Mouse (Mus musculus): ENCODE data around the gene Stoml1. TPM values are rescaled to one million over a fixed set of nuclear protein-coding genes. Genes with fewer than 3 reads are reported as not detected.
A peak's percentile ranks its signal among the peaks of the same experiment; 100 is the strongest.

Gene Stoml1
- total RNA-seq, 1 experiment = 51.7 TPM

DNA sequence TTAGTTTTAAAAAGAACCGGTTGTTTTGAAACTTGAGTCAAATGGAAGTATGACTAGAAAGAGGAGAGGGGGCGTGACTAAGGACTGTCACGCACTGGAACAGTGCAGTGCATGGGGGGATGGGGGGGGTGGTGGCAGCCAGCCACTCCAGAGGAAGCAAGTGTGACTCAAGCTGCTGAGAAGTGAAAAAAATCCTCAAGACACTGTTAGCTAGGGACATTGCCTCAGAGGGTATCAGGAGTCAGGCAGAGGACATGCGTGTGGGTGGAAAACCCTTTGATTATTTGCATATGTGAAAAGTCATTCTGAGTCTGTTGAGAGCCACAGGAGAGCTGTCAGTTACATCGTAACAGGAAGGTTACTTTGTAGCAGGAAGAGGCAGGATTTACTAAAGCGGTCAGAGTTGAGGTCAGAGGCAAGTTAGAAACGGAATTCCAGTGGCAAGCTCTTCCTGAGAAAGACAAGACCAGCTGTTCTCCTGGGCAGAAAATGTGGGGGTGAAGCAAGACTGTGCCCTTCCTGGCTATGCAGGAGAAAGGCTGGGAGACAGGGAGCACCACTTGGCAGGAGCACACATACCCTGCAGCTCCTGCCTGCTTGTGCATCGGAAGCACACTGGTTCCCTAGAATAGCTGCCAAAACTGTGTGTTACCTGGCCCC lies 22.3 kb downstream of the Stoml1 start:
- peak overlapping the region; percentile 3 to 64; a peak in 3 of 4 replicates for H3K4me3 ChIP-seq (ENCODE audit: insufficient read depth in 1 of 2, low read depth in 1 of 2, low read length in 2 of 2, poor library complexity in 1 of 2, severe bottlenecking in 1 of 2)

DNA sequence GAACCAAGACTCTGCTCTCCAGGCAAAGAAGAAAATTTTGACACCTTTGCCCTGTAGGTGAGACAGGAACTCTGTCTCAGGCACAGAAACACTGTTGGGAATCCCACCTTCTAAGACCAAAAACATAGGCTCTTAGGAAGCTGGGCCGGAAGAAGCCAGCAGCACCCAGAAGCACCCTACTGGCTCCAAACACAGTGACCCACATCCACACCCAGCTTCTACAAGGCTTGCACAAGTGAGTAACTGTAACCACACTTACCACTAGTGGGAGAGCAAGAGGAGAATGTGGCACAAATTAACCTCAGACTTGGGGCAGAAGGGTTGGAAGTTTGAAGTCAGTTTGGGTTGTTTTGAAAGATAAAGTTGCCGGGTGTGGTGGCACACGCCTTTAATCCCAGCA lies 22.8 kb downstream of the Stoml1 start:
- in situ Hi-C loops (cut with MboI; ENCODE audit: low sequenced_read_pairs in 2 of 2, unreplicated experiment in 2 of 2) = no loop called here
- peaks cover 10 to 19% of the 10 kb centered on the region in 2 experiments; a peak in 3 of 4 replicates for H3K4me1 ChIP-seq (ENCODE audit: control insufficient read depth in 2 of 2, insufficient read depth in 2 of 2, low read length in 2 of 2, poor library complexity in 1 of 2)
- H3K36me3 ChIP-seq (ENCODE audit: control insufficient read depth, insufficient read depth, low read length, poor library complexity, severe bottlenecking) = no peaks in the 10 kb centered on the region
- H3K9me3 ChIP-seq (ENCODE audit: control insufficient read depth, insufficient read depth, low read depth, low read length) = no peaks in the 10 kb centered on the region
- H3K4me3 ChIP-seq (ENCODE audit: insufficient read depth in 1 of 2, low read depth in 1 of 2, low read length in 2 of 2, poor library complexity in 1 of 2, severe bottlenecking in 1 of 2) = peak overlapping the region; percentile 3 to 64; a peak in 3 of 4 replicates
- H3K27ac ChIP-seq (ENCODE audit: insufficient read depth, low read depth, low read length, poor library complexity, severe bottlenecking) = peak overlapping the region; percentile 100
- H3K9ac ChIP-seq (ENCODE audit: insufficient read depth, low read depth, low read length, poor library complexity, severe bottlenecking) = peak overlapping the region; percentile 77
- TF ChIP-seq ZNF384 (IDR thresholded peaks at IDR 0.05; ENCODE audit: low read depth, low read length) (no peak), ZC3H11A (IDR thresholded peaks at IDR 0.05; ENCODE audit: borderline replicate concordance, low read depth, low read length) (no peak), HCFC1 (IDR thresholded peaks at IDR 0.05; ENCODE audit: borderline replicate concordance, insufficient read depth, low read length) (no peak), CHD2 (IDR thresholded peaks at IDR 0.05; ENCODE audit: low read depth, low read length) (no peak), MAFK (IDR thresholded peaks at IDR 0.05; ENCODE audit: insufficient read depth, low read depth, low read length) (no peak)
- no peak for DNase-seq (ENCODE audit: low read depth, low spot score)

More for the DNA sequence above, 22.3 kb downstream of the Stoml1 start:
- Histone ChIP-seq H3K9ac (ENCODE audit: insufficient read depth, low read depth, low read length, poor library complexity, severe bottlenecking) (peak overlapping the region; percentile 77), H3K4me1 (ENCODE audit: control insufficient read depth in 2 of 2, insufficient read depth in 2 of 2, low read length in 2 of 2, poor library complexity in 1 of 2) (peaks cover 11 to 19% of the 10 kb centered on the region in 2 experiments; a peak in 3 of 4 replicates), H3K9me3 (ENCODE audit: control insufficient read depth, insufficient read depth, low read depth, low read length) (no peaks in the 10 kb centered on the region), H3K27ac (ENCODE audit: insufficient read depth, low read depth, low read length, poor library complexity, severe bottlenecking) (peak overlapping the region; percentile 100), H3K36me3 (ENCODE audit: control insufficient read depth, insufficient read depth, low read length, poor library complexity, severe bottlenecking) (no peaks in the 10 kb centered on the region)
- TF ChIP-seq ZNF384 (IDR thresholded peaks at IDR 0.05; ENCODE audit: low read depth, low read length) (peak; percentile 86), MAFK (IDR thresholded peaks at IDR 0.05; ENCODE audit: insufficient read depth, low read depth, low read length) (peak; percentile 62), CHD2 (IDR thresholded peaks at IDR 0.05; ENCODE audit: low read depth, low read length) (no peak), HCFC1 (IDR thresholded peaks at IDR 0.05; ENCODE audit: borderline replicate concordance, insufficient read depth, low read length) (no peak), ZC3H11A (IDR thresholded peaks at IDR 0.05; ENCODE audit: borderline replicate concordance, low read depth, low read length) (no peak)
- DNase-seq (ENCODE audit: low read depth, low spot score) = no peak
- in situ Hi-C loops (cut with MboI; ENCODE audit: low sequenced_read_pairs in 2 of 2, unreplicated experiment in 2 of 2) = no loop called here

DNA sequence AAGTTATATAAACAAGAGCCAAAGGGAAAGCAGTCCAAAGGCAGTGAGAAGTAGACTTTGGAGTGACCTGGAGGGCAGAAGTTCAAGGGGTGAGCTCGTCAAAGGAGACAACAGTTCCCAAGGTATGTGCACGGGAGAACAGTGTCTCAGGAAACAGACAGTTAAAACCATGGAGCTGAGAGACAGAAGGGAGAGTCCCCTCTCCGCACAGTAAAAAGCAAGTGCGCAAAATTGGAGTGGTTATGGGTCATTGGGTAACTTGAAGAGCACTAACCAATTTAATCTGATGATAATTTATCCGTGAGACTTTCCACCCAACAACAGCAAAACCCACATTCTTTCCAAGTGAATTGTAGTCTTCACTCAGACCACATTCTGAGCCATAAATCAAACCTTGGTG lies 23.4 kb downstream of the Stoml1 start:
- Histone ChIP-seq H3K4me3 (ENCODE audit: insufficient read depth in 1 of 2, low read depth in 1 of 2, low read length in 2 of 2, poor library complexity in 1 of 2, severe bottlenecking in 1 of 2) (peak overlapping the region; percentile 30 to 64; a peak in 3 of 4 replicates), H3K36me3 (ENCODE audit: control insufficient read depth, insufficient read depth, low read length, poor library complexity, severe bottlenecking) (no peaks in the 10 kb centered on the region), H3K9ac (ENCODE audit: insufficient read depth, low read depth, low read length, poor library complexity, severe bottlenecking) (peak overlapping the region; percentile 77), H3K9me3 (ENCODE audit: control insufficient read depth, insufficient read depth, low read depth, low read length) (no peaks in the 10 kb centered on the region), H3K4me1 (ENCODE audit: control insufficient read depth in 2 of 2, insufficient read depth in 2 of 2, low read length in 2 of 2, poor library complexity in 1 of 2) (peaks cover 8 to 19% of the 10 kb centered on the region in 2 experiments; a peak in 3 of 4 replicates), H3K27ac (ENCODE audit: insufficient read depth, low read depth, low read length, poor library complexity, severe bottlenecking) (peak overlapping the region; percentile 100)
- TF ChIP-seq HCFC1 (IDR thresholded peaks at IDR 0.05; ENCODE audit: borderline replicate concordance, insufficient read depth, low read length) (no peak), ZNF384 (IDR thresholded peaks at IDR 0.05; ENCODE audit: low read depth, low read length) (no peak), ZC3H11A (IDR thresholded peaks at IDR 0.05; ENCODE audit: borderline replicate concordance, low read depth, low read length) (no peak)
- no peak for DNase-seq (ENCODE audit: low read depth, low spot score)
- in situ Hi-C loops (cut with MboI; ENCODE audit: low sequenced_read_pairs in 2 of 2, unreplicated experiment in 2 of 2) = no loop called here

DNA sequence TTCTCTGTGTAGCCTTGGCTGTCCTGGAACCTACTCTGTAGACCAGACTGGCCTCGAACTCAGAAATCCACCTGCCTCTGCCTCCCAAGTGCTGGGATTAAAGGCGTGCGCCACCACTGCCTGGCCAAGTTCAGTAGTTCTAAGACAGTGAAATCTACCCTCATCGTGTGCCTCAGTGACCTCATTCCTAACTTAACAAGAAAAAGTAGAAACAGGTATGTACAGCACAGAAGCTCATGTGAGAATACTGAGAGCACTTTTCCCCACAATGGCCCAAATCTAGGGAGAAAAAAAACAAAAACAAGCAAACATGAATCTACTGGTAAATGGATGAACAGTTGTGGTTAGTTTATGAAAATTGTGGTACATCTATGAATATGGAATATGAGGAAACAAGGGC lies 25.3 kb downstream of the Stoml1 start:
- H3K4me1 ChIP-seq (ENCODE audit: control insufficient read depth in 2 of 2, insufficient read depth in 2 of 2, low read length in 2 of 2, poor library complexity in 1 of 2) = peaks cover 4 to 11% of the 10 kb centered on the region in 2 experiments; a peak in 2 of 4 replicates
- in situ Hi-C loops (cut with MboI; ENCODE audit: low sequenced_read_pairs in 2 of 2, unreplicated experiment in 2 of 2) = no loop called here
- peak overlapping the region; percentile 100 for H3K27ac ChIP-seq (ENCODE audit: insufficient read depth, low read depth, low read length, poor library complexity, severe bottlenecking)
- H3K9ac ChIP-seq (ENCODE audit: insufficient read depth, low read depth, low read length, poor library complexity, severe bottlenecking) = peak overlapping the region; percentile 52
- no peaks in the 10 kb centered on the region for H3K9me3 ChIP-seq (ENCODE audit: control insufficient read depth, insufficient read depth, low read depth, low read length)
- no peak for TF ChIP-seq MAFK (IDR thresholded peaks at IDR 0.05; ENCODE audit: insufficient read depth, low read depth, low read length)
- no peak for TF ChIP-seq CHD2 (IDR thresholded peaks at IDR 0.05; ENCODE audit: low read depth, low read length)
- TF ChIP-seq HCFC1 (IDR thresholded peaks at IDR 0.05; ENCODE audit: borderline replicate concordance, insufficient read depth, low read length) = no peak
- no peak for TF ChIP-seq ZC3H11A (IDR thresholded peaks at IDR 0.05; ENCODE audit: borderline replicate concordance, low read depth, low read length)
- no peak for TF ChIP-seq ZNF384 (IDR thresholded peaks at IDR 0.05; ENCODE audit: low read depth, low read length)
- no peaks in the 10 kb centered on the region for H3K36me3 ChIP-seq (ENCODE audit: control insufficient read depth, insufficient read depth, low read length, poor library complexity, severe bottlenecking)
- DNase-seq (ENCODE audit: low read depth, low spot score) = no peak
- no peak overlapping the region for H3K4me3 ChIP-seq (ENCODE audit: insufficient read depth in 1 of 2, low read depth in 1 of 2, low read length in 2 of 2, poor library complexity in 1 of 2, severe bottlenecking in 1 of 2)

Measured in ES-E14 (cell line).